Mouse (Mus musculus) left cerebral cortex, postnatal 36 days (tissue): ENCODE measurements at regions not wholly inside any gene's neighbourhood (a gene's known extent, or its start where the extent isn't known, plus 50 kb on each side); places are given as distances from the start of the nearest gene placed in this dataset.
"Not testable (repeated sequence)": the region's sequence is repeated elsewhere in the genome, so short reads cannot be mapped to it uniquely, and the experiment has no call there.

Experiments
- DNase-seq, 2 experiments: peaks; one replicate each; pipeline ENCODE4 v3.0.0; 2021 to 2022; ENCODE audit warnings: low spot score in 2 of 2, mixed read lengths in 1 of 2
- intact Hi-C: fragments of 180-260 bp; cut with DNase I; formaldehyde crosslinking; loops from one replicate; pipeline ENCODE4 v1.15.1; 2025

DNA sequence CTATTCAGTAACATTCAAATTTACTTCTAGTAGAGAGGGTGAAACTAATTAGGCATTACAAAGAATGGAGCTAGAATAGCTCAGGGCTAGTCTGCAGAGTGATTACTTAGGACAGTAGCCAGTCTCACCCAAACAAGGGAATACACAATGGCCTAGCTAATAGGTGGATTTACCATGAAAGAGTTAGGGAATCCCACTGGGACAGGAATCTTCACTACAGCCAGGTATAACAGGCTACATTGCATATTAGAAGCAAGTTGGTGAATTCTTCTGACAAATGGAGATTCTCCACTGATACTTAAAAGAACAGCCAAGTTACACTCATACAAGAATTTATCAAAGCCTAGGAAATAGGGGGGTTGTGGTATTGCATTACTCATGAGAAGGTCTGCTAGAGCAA lies 670.2 kb upstream of the Chrm3 start:
- intact Hi-C loops, DNase-seq: not testable (repeated sequence)

DNA sequence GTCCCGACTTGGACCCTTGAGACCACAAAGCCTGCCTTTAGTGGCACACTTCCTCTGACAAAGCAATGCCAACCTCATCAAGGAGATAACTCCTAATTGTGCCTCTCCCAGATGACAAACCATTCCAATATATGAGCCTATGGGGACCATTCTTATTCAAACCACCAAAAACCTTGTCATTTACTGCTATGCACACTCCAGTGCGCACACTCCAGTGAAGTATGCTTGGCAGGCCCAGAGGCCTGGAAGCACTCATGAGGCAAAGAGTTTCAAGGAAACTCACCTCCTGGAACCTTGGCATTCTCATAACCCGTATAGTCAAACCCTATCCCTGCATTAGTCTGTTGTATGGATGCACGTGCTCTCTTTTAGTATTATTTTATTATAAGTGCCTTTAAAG lies 669.7 kb upstream of the Chrm3 start:
- intact Hi-C loops: no loop called here
- no peak for DNase-seq

GRCm38 (mm10) chr13:11025918-11026317 lies 665.3 kb upstream of the Chrm3 start:
- peak in 1 of 2 experiments; percentile 4 for DNase-seq
- intact Hi-C loops: no loop called here

DNA sequence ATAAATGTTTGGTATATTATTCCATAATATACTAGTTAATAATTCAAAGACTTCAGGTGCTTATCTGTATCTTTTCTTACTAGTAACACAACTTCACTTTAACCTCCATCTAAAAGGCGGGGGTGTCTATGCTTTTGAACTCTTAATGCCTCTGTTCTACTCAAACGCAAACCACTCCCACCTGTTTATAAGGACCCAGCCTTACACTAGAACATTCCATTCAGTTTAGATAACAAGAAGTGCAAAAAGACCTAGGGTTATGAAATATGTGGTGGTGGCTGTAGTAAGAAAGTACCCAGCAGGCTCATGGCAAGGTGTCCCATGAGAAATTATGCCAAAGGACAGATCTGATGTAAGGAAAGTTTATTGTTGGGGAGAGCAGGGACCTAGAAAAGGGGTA lies 663.8 kb upstream of the Chrm3 start:
- intact Hi-C loops: no loop called here
- DNase-seq: no peak

DNA sequence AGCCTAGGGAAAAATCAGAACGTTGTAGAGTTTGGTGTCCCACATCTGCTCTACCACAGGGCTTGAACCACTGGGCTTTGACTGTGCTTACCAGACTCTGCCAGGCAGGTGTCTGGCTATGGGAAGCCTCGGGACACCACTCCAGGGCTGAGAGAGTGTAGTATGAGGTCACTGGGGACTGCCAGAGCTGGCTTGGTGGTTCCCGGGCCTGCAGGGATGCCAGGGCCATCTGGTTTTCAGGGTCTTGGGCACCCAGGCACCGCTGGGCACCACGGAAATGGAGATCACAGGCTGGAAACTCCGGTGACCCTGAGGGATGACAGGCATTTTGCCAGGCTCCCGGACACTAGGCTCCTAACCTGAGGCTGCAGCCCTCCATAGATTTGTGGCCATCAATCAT lies 656.9 kb upstream of the Chrm3 start:
- DNase-seq: no peak
- intact Hi-C loops: no loop called here

- DNase-seq: no peak
- intact Hi-C loops: no loop called here
These were observed 644.7 kb upstream of the Chrm3 start for GRCm38 (mm10) chr13:11005374-11005773.

- intact Hi-C loops: no loop called here
- DNase-seq: no peak
These were observed 630.5 kb upstream of the Chrm3 start for GRCm38 (mm10) chr13:10991151-10991550.

GRCm38 (mm10) chr13:10990503-10991025 lies 629.9 kb upstream of the Chrm3 start:
- intact Hi-C loops: no loop called here
- no peak for DNase-seq

GRCm38 (mm10) chr13:10989095-10989814 lies 628.6 kb upstream of the Chrm3 start:
- no peak for DNase-seq
- intact Hi-C loops: no loop called here

GRCm38 (mm10) chr13:10983736-10984135 lies 623.1 kb upstream of the Chrm3 start:
- intact Hi-C loops: no loop called here
- no peak for DNase-seq

- DNase-seq: no peak
- intact Hi-C loops: no loop called here
These were observed 621.9 kb upstream of the Chrm3 start for GRCm38 (mm10) chr13:10982543-10982942.

DNA sequence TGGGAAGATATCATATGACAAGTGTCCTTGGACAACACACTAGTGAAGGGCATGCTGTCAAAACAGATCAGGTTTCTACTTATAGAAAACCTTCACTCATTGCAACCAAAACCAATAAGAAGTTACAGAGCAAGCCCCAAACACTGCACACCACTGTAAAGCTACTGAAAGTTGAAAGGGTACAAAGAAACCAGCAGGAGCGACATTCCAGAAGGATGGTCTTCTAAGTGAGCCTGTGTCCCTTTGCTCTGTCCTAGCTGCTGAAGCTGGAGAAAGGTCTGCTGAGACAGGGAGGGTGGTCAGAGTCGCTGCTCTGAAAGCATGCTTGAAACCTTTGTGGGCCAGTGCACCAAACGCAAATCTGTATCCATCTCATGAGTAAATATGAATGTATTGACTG lies 611.3 kb upstream of the Chrm3 start:
- no peak for DNase-seq
- intact Hi-C loops: no loop called here

DNA sequence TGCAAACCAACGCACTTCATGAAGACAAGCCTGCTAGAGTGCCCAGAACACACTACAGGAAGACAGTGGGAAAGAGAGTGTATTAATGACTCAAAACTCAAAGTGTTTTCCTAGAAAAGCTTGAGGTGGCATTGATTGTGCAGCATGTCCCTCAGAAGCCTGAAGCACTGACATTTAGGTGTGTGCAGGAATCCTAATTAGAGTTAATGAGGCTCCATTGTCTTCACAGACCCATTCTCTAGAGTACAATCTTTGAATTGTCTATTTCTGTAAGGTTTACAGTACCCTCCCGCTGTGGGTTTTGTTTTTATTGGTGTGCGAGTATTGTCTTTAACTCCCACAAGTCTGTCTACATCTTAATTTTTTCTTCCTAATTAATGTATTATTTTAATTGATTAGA lies 610.1 kb upstream of the Chrm3 start:
- intact Hi-C loops: no loop called here
- no peak for DNase-seq

DNA sequence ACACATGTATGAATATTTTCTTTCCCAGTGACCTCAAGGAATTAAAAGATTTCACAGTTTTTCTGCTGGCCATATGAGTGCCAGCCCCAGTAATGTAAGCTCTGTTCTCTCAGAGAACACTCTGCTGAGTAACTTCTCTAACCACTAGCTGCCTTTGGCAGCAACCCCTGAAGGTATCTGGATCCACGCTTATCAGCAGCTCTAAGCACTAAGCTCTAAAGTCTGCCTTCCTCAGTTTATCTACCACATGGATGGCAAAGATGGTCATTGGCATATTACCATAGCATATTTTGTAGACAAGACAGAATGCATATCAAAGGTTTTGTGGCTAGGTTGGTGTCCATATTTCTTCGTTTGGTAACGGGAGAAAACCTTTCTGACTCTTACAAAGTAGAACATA lies 592.3 kb upstream of the Chrm3 start:
- intact Hi-C loops: no loop called here
- no peak for DNase-seq

DNA sequence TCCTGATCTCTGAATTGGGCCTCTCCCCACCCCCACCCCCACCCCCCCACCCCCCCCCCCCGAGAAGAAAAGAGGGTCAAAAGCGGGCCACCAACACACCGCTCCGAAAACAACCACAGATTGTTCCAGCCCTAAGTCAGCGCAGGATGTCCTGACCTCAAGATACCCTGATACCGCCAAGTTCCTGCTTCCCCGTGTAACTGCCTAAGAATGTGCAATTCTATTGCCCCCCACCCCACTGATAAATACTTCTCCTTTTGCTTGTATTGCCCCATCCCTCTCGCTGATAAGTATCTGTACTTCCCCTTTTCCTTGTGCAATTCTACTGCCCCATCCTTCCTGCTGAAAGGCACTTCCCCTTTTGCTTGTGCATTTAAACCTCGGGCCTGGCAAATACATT lies 590.0 kb upstream of the Chrm3 start:
- intact Hi-C loops: not testable (repeated sequence)

GRCm38 (mm10) chr13:10947398-10947797 lies 586.8 kb upstream of the Chrm3 start:
- intact Hi-C loops: loop anchor here (10.0 kb wide), 1 partner anchor 617 kb away; no protein-coding TSS in a partner anchor

More for the DNA sequence above, 590.0 kb upstream of the Chrm3 start:
- DNase-seq: not testable (repeated sequence)

GRCm38 (mm10) chr13:10943877-10944276 lies 583.2 kb upstream of the Chrm3 start:
- intact Hi-C loops: loop anchor here (10.0 kb wide), 1 partner anchor 621 kb away; no protein-coding TSS in a partner anchor
- no peak for DNase-seq

More at GRCm38 (mm10) chr13:10947398-10947797, 586.8 kb upstream of the Chrm3 start:
- no peak for DNase-seq

DNA sequence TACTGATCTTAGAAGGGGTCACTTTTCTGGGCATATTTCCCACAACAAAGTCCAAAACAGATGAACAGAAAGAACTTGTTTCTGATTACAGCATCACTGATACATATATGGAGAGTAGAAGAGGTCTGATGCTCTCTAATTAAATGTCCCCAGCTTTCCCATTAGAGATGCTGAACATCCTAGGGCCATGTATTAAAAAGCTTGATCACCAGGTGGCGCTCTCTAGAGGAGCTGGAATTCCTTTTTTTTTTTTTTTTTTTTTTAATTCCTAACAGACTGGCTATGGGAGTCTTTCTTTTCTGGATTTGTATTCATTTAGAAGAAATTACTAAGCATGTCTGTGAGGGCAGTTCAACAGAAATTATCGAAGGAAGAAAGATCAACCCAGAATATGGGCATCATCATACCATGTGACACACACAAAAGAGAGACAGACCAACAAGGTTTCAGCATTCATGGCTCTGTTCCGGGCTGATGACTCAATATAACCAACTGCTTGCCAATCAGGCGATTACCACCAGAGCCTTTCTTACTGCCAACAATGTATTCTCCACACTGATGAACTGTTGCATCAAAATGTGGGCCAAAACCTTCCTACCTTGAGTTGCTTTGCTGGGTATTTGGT lies 581.5 kb upstream of the Chrm3 start:
- intact Hi-C loops: loop anchor here (10.0 kb wide), 1 partner anchor 623 kb away; no protein-coding TSS in a partner anchor
- DNase-seq: no peak

- no peak for DNase-seq
- intact Hi-C loops: no loop called here
These were observed 577.6 kb upstream of the Chrm3 start for GRCm38 (mm10) chr13:10938233-10938632.

- DNase-seq: no peak
- intact Hi-C loops: no loop called here
These were observed 570.1 kb upstream of the Chrm3 start for GRCm38 (mm10) chr13:10930741-10931140.

- no peak for DNase-seq
- intact Hi-C loops: no loop called here
These were observed 553.7 kb upstream of the Chrm3 start for GRCm38 (mm10) chr13:10914377-10914776.
